Mouse (Mus musculus): Measurements from ENCODE around the gene Arl4d. TPM values are rescaled to one million over a fixed set of nuclear protein-coding genes. Genes with fewer than 3 reads are reported as not detected.
A peak's percentile ranks its signal among the peaks of the same experiment; 100 is the strongest.
"Not testable (repeated sequence)": the region's sequence is repeated elsewhere in the genome, so short reads cannot be mapped to it uniquely, and the experiment has no call there.

Gene Arl4d
- 9.7 TPM for polyA plus RNA-seq (2021)

GRCm38 (mm10) chr11:101664825-101665635 lies at the start of gene Arl4d:
Gene Arl4d, plus strand, starts transcription at chr11:101665541.
- POLR2A ChIA-PET = interaction anchor here (0.7 to 1.7 kb wide), 3 partner anchors 44 to 68 kb away, joined by 5 to 12 read pairs (median 10); partner anchors contain the start of gene Dhx8
- CTCF ChIA-PET = interaction anchor here (0.9 to 5.6 kb wide), 4 partner anchors 9 to 67 kb away, joined by 3 to 39 read pairs (median 4); partner anchors contain the start of gene Dhx8
- in situ Hi-C loops (cut with MboI; ENCODE audit: low pct_unique_long_range_greater_than_20kb) = loop anchor here (5.0 kb wide), 1 partner anchor 67 kb away; the partner anchor contains the start of gene Dhx8
- peak; percentile 80 for ATAC-seq
- DNase-seq (ENCODE audit: low read depth, low spot score) = peak; percentile 47
- no peaks in the 10 kb centered on the region for H3K27me3 ChIP-seq
- no peak for TF ChIP-seq CTCF (IDR thresholded peaks at IDR 0.05)

- in situ Hi-C loops (cut with MboI; ENCODE audit: low pct_unique_long_range_greater_than_20kb) = no loop called here
- POLR2A ChIA-PET = interaction anchor here (0.7 kb wide), 1 partner anchor 11 kb away, joined by 3 read pairs; the partner anchor contains the start of gene Rdm1
- no peak for ATAC-seq
- CTCF ChIA-PET = no interaction called here
- peaks cover 6% of the 10 kb centered on the region for H3K27me3 ChIP-seq
- no peak for DNase-seq (ENCODE audit: low read depth, low spot score)
- TF ChIP-seq CTCF (IDR thresholded peaks at IDR 0.05) = no peak
Measured at GRCm38 (mm10) chr11:101616104-101616503, 49.2 kb upstream of the Arl4d start.

GRCm38 (mm10) chr11:101616948-101617767 lies 48.2 kb upstream of the Arl4d start:
- TF ChIP-seq CTCF (IDR thresholded peaks at IDR 0.05) = no peak
- H3K27me3 ChIP-seq = peaks cover 6% of the 10 kb centered on the region
- DNase-seq (ENCODE audit: low read depth, low spot score) = no peak
- no peak for ATAC-seq
- ChIA-PET CTCF (no interaction called here), POLR2A (interaction anchor here (0.6 kb wide), 1 partner anchor 68 kb away, joined by 5 read pairs; no protein-coding TSS in a partner anchor)
- in situ Hi-C loops (cut with MboI; ENCODE audit: low pct_unique_long_range_greater_than_20kb) = no loop called here

- ATAC-seq (no peak), DNase-seq (ENCODE audit: low read depth, low spot score) (no peak)
- peaks cover 6% of the 10 kb centered on the region for H3K27me3 ChIP-seq
- TF ChIP-seq CTCF (IDR thresholded peaks at IDR 0.05) = no peak
- CTCF ChIA-PET = no interaction called here
- POLR2A ChIA-PET = interaction anchor here (0.8 kb wide), 1 partner anchor 16 kb away, joined by 7 read pairs; no protein-coding TSS in a partner anchor
- in situ Hi-C loops (cut with MboI; ENCODE audit: low pct_unique_long_range_greater_than_20kb) = no loop called here
Measured at GRCm38 (mm10) chr11:101617849-101618248, 47.5 kb upstream of the Arl4d start.

GRCm38 (mm10) chr11:101618596-101618995 lies 46.7 kb upstream of the Arl4d start:
- in situ Hi-C loops (cut with MboI; ENCODE audit: low pct_unique_long_range_greater_than_20kb) = no loop called here

GRCm38 (mm10) chr11:101620022-101620655 lies 45.2 kb upstream of the Arl4d start:
- H3K27me3 ChIP-seq; CTCF ChIA-PET; DNase-seq (ENCODE audit: low read depth, low spot score); in situ Hi-C loops (cut with MboI; ENCODE audit: low pct_unique_long_range_greater_than_20kb); ATAC-seq; POLR2A ChIA-PET: not testable (repeated sequence)

More at GRCm38 (mm10) chr11:101618596-101618995, 46.7 kb upstream of the Arl4d start:
- DNase-seq (ENCODE audit: low read depth, low spot score) = no peak
- ChIA-PET POLR2A (interaction anchor here (0.8 kb wide), 1 partner anchor 15 kb away, joined by 7 read pairs; no protein-coding TSS in a partner anchor), CTCF (no interaction called here)
- TF ChIP-seq CTCF (IDR thresholded peaks at IDR 0.05) = no peak
- no peak for ATAC-seq
- H3K27me3 ChIP-seq = peaks cover 6% of the 10 kb centered on the region

GRCm38 (mm10) chr11:101626649-101626994 lies 38.7 kb upstream of the Arl4d start:
- ATAC-seq = no peak

GRCm38 (mm10) chr11:101626995-101627856 lies 38.1 kb upstream of the Arl4d start, which contains the start of gene Rdm1:
Gene Rdm1, plus strand, starts transcription at chr11:101627195.
- in situ Hi-C loops (cut with MboI; ENCODE audit: low pct_unique_long_range_greater_than_20kb) = no loop called here
- ChIA-PET POLR2A (interaction anchor here (0.6 to 1.0 kb wide), 4 partner anchors 11 to 106 kb away, joined by 3 read pairs; partner anchors contain the start of gene Dhx8), CTCF (interaction anchor here (1.3 kb wide), 1 partner anchor 13 kb away, joined by 5 read pairs; no protein-coding TSS in a partner anchor)
- ATAC-seq (peak; percentile 52), DNase-seq (ENCODE audit: low read depth, low spot score) (peak; percentile 50)
- H3K27me3 ChIP-seq = no peaks in the 10 kb centered on the region
- no peak for TF ChIP-seq CTCF (IDR thresholded peaks at IDR 0.05)

More at GRCm38 (mm10) chr11:101626649-101626994, 38.7 kb upstream of the Arl4d start:
- H3K27me3 ChIP-seq = no peaks in the 10 kb centered on the region
- TF ChIP-seq CTCF (IDR thresholded peaks at IDR 0.05) = no peak
- CTCF ChIA-PET = no interaction called here
- no peak for DNase-seq (ENCODE audit: low read depth, low spot score)
- in situ Hi-C loops (cut with MboI; ENCODE audit: low pct_unique_long_range_greater_than_20kb) = no loop called here
- POLR2A ChIA-PET = interaction anchor here (0.6 to 0.9 kb wide), 2 partner anchors 11 to 61 kb away, joined by 3 read pairs; no protein-coding TSS in a partner anchor
